Mouse (Mus musculus) brain, embryonic 14.5 days (tissue): Measurements from ENCODE around the gene Nxn.

Experiments
- CTCF ChIP-seq: fragments of 200-500 bp; IDR thresholded peaks from 2 replicates; pipeline ENCODE4 v1.5.1; 2012; ENCODE audit warnings: inconsistent platforms, mild to moderate bottlenecking, moderate library complexity, borderline replicate concordance; ENCODE audit not compliant: insufficient read depth, insufficient read length; ENCODE audit errors: extremely low read depth
- POLR2A ChIP-seq: fragments of 200-500 bp; IDR thresholded peaks from 2 replicates; pipeline ENCODE4 v1.6.1; 2012; ENCODE audit warnings: mild to moderate bottlenecking, inconsistent platforms, borderline replicate concordance; ENCODE audit not compliant: poor library complexity, insufficient read depth, insufficient read length, severe bottlenecking; ENCODE audit errors: extremely low read depth

GRCm38 (mm10) chr11:76332240-76332639, 66.7 kb downstream of the Nxn start:
- TF ChIP-seq CTCF (no peak), POLR2A (no peak)
